Mouse (Mus musculus) embryo, embryonic 10 days (tissue): ENCODE data around the gene Prlh.
A peak's percentile ranks its signal among the peaks of the same experiment; 100 is the strongest.

Experiments
- DNase-seq: peaks from one replicate; pipeline ENCODE4 v3.0.0-alpha.2; 2015; ENCODE audit warnings: low spot score

The Prlh gene

DNA sequence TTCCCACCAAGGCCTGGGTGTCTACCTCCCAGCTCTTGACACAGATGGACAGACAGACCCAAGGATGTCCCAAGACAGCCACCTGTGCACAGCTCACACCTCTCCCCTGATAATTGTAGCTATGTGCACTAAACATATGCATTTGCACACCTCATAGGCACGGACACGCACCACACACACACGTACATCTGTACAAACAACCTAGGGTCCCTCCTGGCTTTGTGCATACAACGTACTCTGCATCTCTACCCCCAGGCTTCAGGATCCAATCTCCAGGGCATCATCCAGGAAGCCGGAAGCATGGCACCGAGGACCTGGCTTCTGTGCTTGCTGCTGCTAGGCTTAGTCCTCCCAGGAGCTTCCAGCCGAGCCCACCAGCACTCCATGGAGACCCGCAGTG, at the start of gene Prlh:
Prlh (plus strand) TSS at position 301 of the 400 bp plus-strand sequence.
- DNase-seq = no peak

DNA sequence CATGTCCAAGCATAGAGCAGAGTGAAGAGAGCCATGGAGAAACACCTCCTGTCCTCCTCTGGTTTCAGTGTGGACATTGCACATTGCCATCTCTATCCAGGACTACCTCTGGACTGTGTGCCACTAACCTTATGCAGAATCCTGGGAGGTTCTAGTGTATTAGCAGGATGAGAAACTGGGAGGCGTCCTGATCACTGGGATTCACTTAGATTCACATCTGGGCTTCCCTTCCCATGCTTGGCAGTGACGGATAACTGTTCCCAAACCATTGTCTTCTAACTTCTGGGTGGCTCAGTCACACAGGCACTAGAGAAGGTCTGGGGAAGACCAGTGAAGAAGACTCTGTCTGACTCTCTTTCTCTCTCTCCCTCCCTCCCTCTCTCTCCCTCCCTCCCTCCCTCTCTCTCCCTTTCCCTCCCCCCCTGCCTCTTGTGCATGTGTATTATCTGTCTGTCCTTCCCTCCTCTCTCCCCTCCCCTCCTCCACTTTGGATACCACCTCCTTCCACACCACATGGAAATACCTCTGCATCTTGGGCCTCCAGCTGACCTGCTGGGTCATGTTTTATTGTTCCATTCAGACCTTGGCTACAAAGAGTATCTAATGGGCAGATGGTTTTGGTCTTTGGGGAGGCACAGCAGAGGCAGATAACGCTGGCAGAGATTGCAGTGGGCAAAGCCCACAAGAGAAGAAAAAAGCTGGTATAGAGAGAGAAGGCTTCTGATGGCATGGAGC, 49.5 kb upstream of the Prlh start:
- no peak for DNase-seq

DNA sequence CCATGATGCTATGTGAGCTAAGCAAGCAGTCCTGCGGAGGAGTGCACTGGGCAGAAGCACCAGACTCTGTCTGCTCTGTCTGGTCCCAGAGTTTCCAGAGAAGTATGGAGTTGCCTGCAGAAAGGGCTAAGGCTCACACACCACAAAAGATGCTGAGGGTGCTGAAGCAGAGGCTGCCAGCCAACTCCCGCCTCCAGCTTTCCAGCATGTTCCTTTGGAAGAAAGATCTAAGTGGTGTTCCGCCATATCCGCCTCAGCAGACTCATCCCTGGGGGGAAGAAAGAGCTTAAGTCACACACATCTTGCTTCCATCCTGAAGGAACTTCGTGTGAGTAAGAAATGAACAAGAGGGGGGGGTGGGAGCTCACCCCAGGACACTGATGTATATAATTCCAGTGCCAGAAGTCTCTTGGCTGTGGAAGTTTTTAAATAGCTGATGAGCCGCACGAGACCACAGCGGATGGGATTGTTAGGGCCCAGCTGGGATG, 48.9 kb upstream of the Prlh start:
- no peak for DNase-seq

DNA sequence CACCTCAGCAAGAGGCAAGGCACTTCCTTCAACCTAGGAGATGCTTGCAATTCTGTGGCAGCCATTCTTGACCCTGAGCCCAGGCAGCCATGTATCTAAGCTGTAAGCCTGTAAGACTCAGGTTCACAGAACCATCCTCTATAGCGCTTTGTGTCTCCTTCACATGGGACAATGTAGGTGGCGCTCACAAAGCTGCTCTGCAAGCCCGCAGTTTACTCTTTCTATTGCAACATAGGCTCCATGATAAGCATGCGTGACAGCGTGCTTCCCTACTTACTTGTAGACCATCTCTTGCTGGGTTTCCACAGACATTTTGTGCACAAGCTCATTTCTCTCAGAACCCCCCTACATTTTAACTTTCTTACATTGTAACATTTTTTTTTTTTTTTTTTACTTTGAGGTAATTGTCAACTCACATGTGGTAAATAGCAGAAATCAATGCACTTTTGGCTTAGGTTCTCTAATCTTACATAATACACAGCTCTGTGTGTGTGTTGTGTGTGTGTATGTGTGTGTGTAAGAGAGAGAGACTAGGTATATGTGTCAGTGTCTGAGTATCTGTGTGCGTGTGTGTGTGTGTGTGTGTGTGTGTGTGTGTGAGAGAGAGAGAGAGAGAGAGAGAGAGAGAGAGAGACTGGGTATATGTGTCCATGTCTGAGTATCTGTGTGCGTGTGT, 48.0 kb upstream of the Prlh start:
- DNase-seq = no peak

DNA sequence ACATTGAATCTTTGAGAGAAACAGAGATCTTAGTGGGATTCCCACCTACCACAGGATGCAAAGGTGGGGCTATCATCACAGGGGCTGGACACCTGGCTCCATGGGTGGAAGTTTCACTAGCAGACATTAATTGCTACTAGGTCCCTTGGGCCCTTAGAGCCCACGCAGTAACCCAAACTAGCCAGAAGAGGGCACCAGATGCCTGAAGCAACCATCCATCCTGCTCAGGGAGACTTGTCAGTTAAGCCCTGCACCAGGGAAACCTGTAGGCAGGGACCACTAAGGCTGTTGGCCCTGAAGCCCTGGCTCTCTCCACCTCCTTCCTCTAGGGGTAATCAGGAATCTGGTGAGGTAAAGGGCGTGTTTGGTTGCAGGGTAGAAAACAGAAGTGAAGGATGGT, 46.6 kb upstream of the Prlh start:
- peak; percentile 63 for DNase-seq

DNA sequence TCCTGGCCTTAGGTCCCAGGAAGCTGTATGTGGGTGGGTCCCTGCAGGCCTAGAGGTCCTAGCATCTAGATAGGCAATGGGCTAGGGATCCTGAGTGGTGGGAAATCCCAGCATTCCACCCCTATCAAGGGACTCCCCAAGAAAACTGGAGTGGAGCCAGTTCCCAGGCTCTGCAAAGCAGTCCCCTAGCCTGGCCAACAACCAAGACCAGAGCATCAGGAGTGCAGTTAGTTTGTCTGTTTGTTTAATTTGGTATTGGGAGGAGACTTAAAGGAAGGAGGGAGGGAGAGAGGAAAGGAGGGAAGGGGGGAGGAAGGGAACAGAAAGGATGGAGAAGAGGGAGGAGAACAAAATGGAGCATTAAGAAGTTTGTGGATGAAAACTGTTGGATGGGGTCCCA, 43.7 kb upstream of the Prlh start:
- no peak for DNase-seq

DNA sequence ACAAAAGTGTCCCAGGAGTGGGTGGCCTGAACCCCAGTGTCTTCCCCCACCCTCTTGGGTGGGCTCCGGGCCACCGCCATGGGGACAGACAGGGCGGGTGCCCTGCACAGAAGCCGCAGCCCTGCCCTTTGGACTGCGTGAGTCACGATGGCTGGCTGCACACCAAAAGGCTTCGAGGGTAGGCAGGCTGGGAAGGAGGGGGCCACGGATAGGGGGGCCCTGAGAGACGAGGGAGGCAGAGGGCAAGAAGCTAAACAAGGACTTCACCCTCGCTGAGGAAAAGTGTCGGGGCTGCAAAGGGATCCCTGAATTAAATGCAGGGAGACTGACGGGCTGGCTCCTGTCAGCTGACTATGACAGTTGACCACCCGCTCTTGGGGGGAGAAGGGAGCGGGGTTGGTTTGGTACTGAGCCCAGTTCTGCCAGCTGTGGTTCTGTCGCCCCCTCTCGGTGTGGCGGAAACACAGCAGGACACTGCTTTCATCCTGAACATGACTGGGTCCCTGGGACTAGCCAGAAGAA, 43.2 kb upstream of the Prlh start:
- DNase-seq = no peak

DNA sequence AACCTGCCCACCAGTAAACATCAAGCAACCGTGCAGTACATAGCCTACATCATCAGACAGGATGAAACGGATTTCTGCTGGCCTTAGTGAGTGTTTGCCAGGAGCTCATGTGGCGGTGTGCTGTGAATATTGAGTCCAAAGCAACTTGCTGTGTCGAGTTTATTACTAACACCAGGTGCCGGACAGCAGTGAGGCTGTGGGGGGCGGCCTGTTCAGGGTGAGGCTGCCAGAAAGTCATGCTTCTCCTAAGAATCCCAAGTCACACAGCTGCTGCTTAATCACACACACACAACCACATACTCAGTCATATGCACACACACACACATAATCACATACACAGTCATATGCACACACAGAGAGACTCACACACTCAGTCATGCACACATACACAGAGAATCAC, 39.7 kb upstream of the Prlh start:
- no peak for DNase-seq

DNA sequence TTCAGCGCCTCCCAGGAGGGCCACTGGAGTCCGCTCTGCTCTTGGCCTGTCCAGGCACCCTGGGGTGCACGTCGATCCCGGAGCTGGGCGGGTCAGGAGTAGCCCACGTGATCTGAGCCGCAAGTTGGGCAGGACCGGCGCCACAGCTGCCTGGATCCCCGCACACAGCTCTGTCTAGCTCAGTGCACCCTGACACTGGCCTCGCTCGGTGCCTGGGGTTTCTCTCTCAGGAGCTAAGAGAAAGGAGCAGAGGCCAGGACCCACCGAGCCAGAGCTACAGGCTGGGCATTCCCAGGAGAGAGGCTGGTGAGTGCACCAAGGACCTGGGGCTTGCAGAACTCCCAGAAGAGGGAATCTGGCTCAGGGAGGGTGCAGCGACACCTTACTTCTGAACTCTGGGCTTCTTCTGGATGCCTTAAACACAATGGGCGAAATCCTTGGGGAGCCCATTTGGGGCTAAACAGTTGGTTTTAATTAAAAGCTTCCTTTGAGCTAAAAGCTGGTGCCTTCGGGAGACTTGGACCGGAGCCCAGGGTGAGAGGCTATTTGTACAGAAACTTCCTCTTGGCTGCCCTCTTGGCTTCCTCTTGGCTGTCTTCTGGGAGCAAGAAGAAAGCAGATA, 37.8 kb upstream of the Prlh start, which contains the start of gene Mlph:
Mlph (plus strand) TSS at position 138 of the 622 bp plus-strand sequence.
- no peak for DNase-seq

DNA sequence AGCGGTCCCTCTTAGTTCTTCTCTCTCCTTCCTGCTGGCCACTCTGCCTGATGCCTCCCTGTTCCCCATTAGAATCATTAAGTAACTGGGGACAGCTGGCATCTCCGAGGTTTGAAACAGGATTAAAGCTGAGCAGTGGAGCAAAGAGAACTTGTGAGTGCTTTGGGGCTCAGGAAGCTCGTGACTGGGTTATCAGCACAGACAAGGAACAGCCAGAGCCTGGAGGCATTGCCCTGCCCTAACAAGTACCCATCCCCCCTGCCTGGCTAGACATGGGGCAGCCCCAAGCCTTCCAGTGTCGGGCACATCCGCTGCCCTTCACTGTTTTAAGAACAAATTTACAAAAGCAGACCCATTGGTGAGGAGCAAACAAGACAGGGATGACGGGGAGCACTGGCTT, 35.4 kb upstream of the Prlh start:
- no peak for DNase-seq

DNA sequence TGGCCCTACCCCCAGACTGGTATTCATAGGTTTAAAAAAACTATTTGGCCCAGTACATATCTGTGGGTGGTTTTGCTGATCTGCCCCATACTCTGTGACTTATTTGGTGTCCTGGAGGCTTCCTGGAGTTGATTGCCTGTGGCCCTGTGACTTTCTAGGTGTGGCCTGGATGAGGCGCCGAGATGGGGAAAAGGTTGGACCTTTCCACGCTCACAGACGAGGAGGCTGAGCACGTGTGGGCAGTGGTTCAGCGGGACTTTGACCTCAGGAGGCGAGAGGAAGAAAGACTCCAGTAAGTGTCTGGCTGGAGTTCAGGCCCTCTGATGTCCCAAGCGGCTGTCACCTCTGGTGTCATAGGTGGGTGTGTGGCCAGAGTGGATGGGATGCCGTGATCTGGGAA, 31.2 kb upstream of the Prlh start:
- no peak for DNase-seq

DNA sequence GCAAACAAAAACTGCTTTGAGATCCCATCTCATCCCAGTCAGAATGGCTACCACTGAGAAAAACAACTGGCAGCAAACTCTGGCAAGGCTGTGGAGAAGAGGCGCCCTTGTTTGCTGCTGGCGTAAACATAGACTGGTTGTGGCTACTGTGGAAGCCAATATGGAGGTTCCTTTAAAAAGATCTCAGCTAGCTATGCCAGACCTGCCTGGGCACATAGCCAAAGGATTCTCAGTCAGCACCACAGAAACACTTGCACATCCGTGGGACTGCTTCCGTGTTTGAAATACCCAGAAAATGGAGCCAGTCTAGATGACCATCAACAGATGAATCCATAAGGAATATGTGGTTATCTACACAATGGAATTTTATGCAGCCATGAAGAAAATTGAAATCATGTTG, 26.9 kb upstream of the Prlh start:
- DNase-seq = no peak

DNA sequence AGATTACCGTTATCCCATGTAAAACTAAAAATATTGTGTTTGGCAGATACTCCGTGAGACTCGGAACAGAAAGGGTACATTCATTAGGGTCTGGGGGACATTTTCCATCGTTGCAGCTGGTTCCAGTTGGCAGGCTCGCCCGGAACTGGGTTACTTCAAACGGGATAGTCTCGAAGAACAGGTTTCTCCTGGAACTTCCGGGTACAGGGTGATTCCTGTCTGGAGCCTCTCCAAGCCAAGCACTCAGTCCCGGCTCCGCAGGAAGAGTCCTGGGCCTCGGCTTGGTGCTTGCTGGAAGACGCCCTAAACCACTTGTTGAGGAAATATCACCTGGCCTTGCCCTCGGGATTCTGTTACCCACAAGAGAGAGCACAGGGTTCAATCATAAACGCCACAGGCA, 25.6 kb upstream of the Prlh start:
- DNase-seq = no peak

DNA sequence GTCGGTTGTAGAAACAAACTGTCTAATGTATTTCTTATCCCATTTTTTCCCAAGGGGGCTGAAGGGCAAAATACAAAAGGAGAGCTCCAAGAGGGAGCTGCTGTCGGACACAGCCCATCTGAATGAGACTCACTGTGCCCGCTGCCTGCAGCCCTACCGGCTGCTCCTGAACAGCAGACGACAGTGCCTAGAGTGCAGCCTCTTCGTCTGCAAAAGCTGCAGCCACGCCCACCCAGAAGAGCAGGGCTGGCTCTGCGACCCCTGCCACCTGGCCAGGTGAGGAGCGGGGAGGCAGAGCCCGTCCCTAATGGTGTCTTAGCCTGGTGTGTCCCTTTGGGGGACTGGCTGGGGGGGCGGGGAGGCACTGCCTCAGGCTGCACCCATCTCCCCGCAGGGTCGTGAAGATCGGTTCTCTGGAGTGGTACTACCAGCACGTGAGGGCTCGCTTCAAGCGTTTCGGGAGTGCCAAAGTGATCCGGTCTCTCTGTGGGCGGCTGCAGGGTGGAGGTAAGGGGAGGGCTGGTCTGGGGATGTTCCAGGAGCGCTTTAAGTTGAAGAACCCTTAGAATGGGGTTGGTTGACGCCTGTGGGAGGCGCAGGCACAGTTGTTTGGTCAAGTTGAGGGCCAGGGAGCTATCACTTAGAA, 24.9 kb upstream of the Prlh start:
- peak; percentile 27 for DNase-seq

DNA sequence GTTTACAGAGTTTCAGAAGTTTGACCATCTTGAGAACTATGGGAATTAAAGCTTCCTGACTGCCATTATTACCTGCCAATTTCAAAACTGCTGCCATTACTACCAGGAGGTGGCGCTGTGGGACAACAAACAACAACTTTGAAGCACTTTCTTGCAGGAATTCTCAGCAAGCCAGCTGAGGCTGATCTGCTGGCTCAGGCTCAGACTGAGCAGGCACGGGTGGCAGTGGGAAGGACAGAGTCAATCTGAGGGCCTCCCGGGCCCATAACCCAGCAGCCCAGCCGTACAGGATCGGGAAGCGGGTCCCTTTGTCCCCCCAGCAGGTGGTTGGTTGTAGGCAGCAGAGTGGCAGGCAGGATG, 24.4 kb upstream of the Prlh start:
- DNase-seq = peak; percentile 92

DNA sequence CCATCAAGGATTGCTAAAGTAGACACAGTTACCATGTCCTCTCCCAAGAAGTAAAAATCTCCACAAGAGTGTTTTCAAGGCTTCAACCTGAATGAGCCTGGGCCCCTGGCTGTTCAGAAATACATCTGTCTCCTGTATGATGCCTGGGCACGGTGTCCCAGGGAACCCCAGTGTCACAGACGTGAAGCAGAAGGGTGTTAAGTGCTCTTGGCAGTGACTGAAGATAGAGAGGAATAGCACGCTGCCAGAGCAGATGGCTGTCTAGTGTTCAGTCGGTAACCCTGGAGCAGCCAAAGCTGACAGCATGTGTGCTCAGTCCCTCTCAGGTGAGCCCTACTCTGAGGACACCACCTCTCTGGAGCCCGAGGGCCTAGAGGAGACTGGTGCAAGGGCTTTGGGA, 19.9 kb upstream of the Prlh start:
- no peak for DNase-seq

DNA sequence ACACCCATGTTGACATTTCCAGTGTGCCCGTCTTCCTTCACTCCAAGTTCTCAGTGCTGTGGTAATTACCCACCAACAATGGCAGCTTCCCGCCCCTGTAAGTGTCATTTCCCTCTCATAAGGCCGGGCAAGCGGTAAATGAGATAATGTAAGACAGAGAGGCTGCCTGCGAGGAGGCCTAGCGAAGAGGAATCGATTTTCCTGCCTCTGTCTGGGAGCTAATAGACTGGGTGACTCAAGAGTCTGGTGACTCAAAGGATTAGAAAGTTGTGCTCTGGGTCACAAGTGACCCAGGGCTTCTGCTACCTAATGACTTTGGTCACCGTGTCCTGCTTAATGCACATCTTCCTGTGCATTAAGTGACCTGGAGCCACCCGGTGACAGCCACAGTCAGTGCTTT, 15.9 kb upstream of the Prlh start:
- no peak for DNase-seq

DNA sequence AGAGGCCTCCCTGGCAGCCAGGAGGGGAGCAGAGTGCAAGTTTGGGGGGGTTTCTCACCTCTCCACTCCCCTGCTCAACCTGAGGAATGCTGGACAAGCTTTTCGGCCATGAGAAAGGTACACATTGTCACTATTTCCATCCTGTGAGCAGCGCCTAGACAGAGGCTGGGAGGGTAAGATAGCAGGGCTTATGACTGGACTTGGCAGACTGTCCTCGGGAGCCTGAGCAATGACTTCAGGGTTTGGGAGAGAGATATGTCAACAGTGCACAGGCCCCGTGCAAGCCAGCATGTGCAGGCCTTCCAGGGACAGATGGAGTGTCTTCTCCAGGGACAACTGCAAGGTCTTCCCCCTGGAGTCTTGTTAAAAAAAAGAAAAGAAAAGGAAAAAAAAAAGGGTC, 12.9 kb upstream of the Prlh start:
- no peak for DNase-seq

DNA sequence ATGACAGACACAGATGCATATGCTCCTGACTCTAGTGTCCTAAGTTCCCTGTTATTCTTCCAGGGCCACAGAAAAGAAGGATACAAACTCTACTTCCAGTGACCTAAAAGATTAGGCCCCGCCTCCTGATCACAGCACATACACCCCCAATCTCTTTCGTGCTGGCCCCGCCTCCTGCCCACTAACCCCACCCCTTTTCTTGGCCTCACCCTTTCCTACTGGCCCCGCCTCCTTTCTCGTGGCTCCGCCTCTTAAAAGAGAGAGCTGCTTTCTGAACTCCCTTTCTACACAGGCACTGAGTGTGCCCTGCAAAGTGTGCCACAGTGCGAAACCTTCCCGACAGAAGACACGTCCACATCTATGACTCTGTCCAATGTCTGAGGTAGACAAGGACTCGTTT, 7.7 kb upstream of the Prlh start:
- no peak for DNase-seq

DNA sequence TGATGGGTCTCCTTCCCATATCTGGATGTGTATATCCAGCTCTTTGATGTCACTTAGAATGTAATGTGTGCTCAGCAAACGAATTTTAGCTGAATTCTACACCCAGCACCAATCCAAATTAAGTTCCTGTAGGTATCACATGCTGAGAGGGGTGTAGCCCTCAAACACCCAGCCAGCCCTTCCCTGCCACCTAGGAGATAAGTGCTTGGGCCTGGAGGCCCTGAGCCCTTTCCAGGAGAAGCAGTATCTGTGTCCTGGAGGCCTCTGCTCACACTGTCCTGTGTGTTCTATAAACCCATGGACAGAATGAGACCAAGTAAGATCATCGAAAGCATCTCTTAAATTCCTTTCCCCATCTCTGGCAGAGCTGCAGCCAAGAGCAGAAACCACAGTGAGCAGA, 5.7 kb upstream of the Prlh start:
- DNase-seq = no peak

DNA sequence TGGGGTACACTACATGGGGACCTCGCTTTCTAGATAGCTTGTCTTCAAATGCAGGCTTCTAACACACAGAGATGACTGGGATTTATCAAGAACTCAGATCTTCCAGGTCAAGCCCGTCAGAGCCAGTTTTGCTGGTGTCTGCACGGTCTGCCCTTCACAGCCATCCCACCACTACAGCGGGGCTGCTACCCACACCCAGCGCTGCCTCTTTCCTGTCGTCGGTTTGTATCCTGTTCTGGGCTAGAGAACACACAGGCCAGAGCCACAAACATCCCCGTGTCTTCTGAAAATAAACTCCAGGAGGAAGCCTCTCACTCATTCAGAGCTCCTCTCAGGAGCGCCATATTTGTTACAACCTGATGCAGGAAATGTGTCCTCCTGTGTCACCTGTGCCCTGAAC, 3.6 kb upstream of the Prlh start:
- DNase-seq = no peak

DNA sequence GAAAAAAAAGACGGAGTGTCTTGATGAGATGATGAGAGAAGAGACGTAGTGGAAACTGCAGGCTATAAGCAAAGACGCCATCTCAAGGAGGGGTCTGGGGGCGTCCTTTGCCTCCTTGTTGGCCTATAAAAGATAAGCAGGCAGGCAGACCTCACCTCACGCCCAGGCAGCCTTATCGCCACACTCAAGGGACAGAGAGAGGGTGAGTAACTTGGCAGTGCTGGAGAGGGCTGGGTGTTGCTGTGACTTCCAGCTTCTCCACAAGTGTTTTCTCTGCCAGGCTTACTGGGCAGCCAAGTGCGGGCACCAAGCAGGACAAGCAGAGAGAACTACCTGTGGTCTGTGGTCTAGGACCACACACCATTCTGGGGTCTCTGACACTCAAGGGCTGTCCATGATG, 1.2 kb upstream of the Prlh start:
- no peak for DNase-seq

DNA sequence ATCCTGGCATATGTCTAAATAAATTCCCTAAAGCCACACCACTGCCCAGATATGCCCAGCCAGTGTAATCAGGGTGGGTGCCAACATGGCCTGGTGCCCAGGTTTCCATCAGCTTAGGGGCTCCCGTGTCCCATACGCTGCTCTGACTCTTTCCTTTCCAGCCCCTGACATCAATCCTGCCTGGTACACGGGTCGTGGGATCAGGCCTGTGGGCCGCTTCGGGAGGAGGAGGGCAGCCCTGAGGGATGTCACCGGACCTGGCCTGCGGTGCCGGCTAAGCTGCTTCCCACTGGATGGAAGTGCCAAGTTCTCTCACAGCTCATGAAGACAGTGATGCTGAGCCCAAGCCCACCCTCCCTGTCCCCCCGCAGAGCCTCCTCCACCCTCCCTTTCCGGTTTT, 780 bp downstream of the Prlh start:
- DNase-seq = no peak
